Mouse (Mus musculus): ENCODE measurements around the gene Cdsn.

GRCm38 (mm10) chr17:35534343-35534742 is 17.6 kb upstream of the Cdsn start:
- TF ChIP-seq CTCF (IDR thresholded peaks at IDR 0.05; ENCODE audit: low read depth) (peak; percentile 96), EP300 (IDR thresholded peaks at IDR 0.05; ENCODE audit: low read depth) (no peak)
